Mouse (Mus musculus) MEL (cell line): ENCODE measurements at regions not wholly inside any gene's neighbourhood (a gene's known extent, or its start where the extent isn't known, plus 50 kb on each side); places are given as distances from the start of the nearest gene placed in this dataset.

Source experiments
- DNase-seq: peaks from one replicate; pipeline ENCODE4 v3.0.0; 2011; ENCODE audit warnings: low read depth, low spot score
- H3K27ac ChIP-seq: 2 replicates; pipeline ENCODE4 v1.5.1; 2012; ENCODE audit warnings: low read depth, mild to moderate bottlenecking, control low read depth, low read length, moderate library complexity; ENCODE audit not compliant: control insufficient read depth
- H3K27me3 ChIP-seq, 2 experiments: fragments of 150-350 bp in 1 of 2; sonication (generic) in 1 of 2; 2 replicates each; pipeline ENCODE4 v1.6.1; 2012; ENCODE audit warnings: low read length in 2 of 2, mild to moderate bottlenecking in 2 of 2, improper control_type of control experiment in 1 of 2, moderate library complexity in 1 of 2; ENCODE audit not compliant: insufficient read depth in 2 of 2, control insufficient read depth in 1 of 2
- H3K36me3 ChIP-seq, 2 experiments: 2 replicates each; pipeline ENCODE4 v1.6.1; 2012 to 2014; ENCODE audit warnings: low read length in 2 of 2, improper control_type of control experiment in 1 of 2, inconsistent platforms in 1 of 2, mild to moderate bottlenecking in 1 of 2; ENCODE audit not compliant: insufficient read depth in 2 of 2, control insufficient read depth in 1 of 2
- H3K4me1 ChIP-seq, 2 experiments: fragments of 150-350 bp in 1 of 2; sonication (generic) in 1 of 2; 2 replicates each; pipeline ENCODE4 v1.6.1; 2012; ENCODE audit warnings: low read length in 2 of 2, improper control_type of control experiment in 1 of 2, mild to moderate bottlenecking in 1 of 2; ENCODE audit not compliant: insufficient read depth in 2 of 2, control insufficient read depth in 1 of 2
- H3K4me3 ChIP-seq, 2 experiments: fragments of 150-350 bp in 1 of 2; sonication (generic) in 1 of 2; 2 replicates each; pipeline ENCODE4 v1.5.1; 2012; ENCODE audit warnings: low read depth in 2 of 2, low read length in 2 of 2, mild to moderate bottlenecking in 2 of 2, moderate library complexity in 2 of 2, control low read depth in 1 of 2, improper control_type of control experiment in 1 of 2; ENCODE audit not compliant: control insufficient read depth in 1 of 2, insufficient read depth in 1 of 2
- H3K79me2 ChIP-seq: 2 replicates; pipeline ENCODE4 v1.6.1; 2012; ENCODE audit warnings: mild to moderate bottlenecking, low read length, moderate library complexity; ENCODE audit not compliant: control insufficient read depth, poor library complexity, insufficient read depth
- H3K9ac ChIP-seq: 2 replicates; pipeline ENCODE4 v1.6.1; 2012; ENCODE audit warnings: low read depth, mild to moderate bottlenecking, control low read depth, low read length, moderate library complexity; ENCODE audit not compliant: control insufficient read depth, poor library complexity, severe bottlenecking
- H3K9me3 ChIP-seq: fragments of 150-350 bp; sonication (generic); replicated peaks from 2 replicates; pipeline ENCODE4 v1.6.1; 2012; ENCODE audit warnings: mild to moderate bottlenecking, low read length, improper control_type of control experiment, moderate library complexity; ENCODE audit not compliant: insufficient read depth
- E2F4 ChIP-seq: IDR thresholded peaks from 2 replicates; pipeline ENCODE4 v1.6.1; 2011; ENCODE audit warnings: low read depth, low read length, improper control_type of control experiment, borderline replicate concordance
- ELF1 ChIP-seq: IDR thresholded peaks from 2 replicates; pipeline ENCODE4 v1.6.1; 2014; ENCODE audit warnings: low read depth, mild to moderate bottlenecking, inconsistent platforms, low read length, improper control_type of control experiment, moderate library complexity
- EP300 ChIP-seq, 2 experiments: IDR thresholded peaks; 2 replicates each; pipeline ENCODE4 v1.6.1; 2011; ENCODE audit warnings: improper control_type of control experiment in 2 of 2, low read length in 2 of 2, low read depth in 1 of 2, mild to moderate bottlenecking in 1 of 2
- GATA1 ChIP-seq: IDR thresholded peaks from 2 replicates; pipeline ENCODE4 v1.6.1; 2011; ENCODE audit warnings: low read depth, low read length, improper control_type of control experiment
- HCFC1 ChIP-seq: IDR thresholded peaks from 2 replicates; pipeline ENCODE4 v1.6.1; 2012; ENCODE audit warnings: low read depth, mild to moderate bottlenecking, inconsistent platforms, low read length, improper control_type of control experiment, moderate library complexity
- MAX ChIP-seq: IDR thresholded peaks from 2 replicates; pipeline ENCODE4 v1.6.1; 2011; ENCODE audit warnings: low read length, improper control_type of control experiment
- MAZ ChIP-seq: IDR thresholded peaks from 2 replicates; pipeline ENCODE4 v1.6.1; 2012; ENCODE audit warnings: low read depth, mild to moderate bottlenecking, inconsistent platforms, low read length, improper control_type of control experiment
- MEF2A ChIP-seq: IDR thresholded peaks from 2 replicates; pipeline ENCODE4 v1.6.1; 2014; ENCODE audit warnings: low read depth, mild to moderate bottlenecking, inconsistent platforms, low read length, improper control_type of control experiment; ENCODE audit not compliant: poor library complexity, insufficient replicate concordance, severe bottlenecking; ENCODE audit errors: extremely low read depth
- MYC ChIP-seq: IDR thresholded peaks from 2 replicates; pipeline ENCODE4 v1.6.1; 2011; ENCODE audit warnings: low read depth, mild to moderate bottlenecking, low read length, improper control_type of control experiment, moderate library complexity
- NRF1 ChIP-seq: IDR thresholded peaks from 2 replicates; pipeline ENCODE4 v1.6.1; 2014; ENCODE audit warnings: low read depth, mild to moderate bottlenecking, inconsistent platforms, low read length, improper control_type of control experiment, moderate library complexity; ENCODE audit not compliant: poor library complexity, insufficient read depth, severe bottlenecking
- RCOR1 ChIP-seq: IDR thresholded peaks from 2 replicates; pipeline ENCODE4 v1.6.1; 2012; ENCODE audit warnings: low read depth, mild to moderate bottlenecking, inconsistent platforms, low read length, improper control_type of control experiment
- SMC3 ChIP-seq: IDR thresholded peaks from 2 replicates; pipeline ENCODE4 v1.6.1; 2011; ENCODE audit warnings: low read depth, low read length, improper control_type of control experiment
- TAL1 ChIP-seq: IDR thresholded peaks from 2 replicates; pipeline ENCODE4 v1.6.1; 2012; ENCODE audit warnings: mild to moderate bottlenecking, inconsistent platforms, low read length, moderate library complexity, mixed read lengths
- TBP ChIP-seq: IDR thresholded peaks from 2 replicates; pipeline ENCODE4 v1.8.0; 2011; ENCODE audit warnings: low read depth, low read length, improper control_type of control experiment
- UBTF ChIP-seq: IDR thresholded peaks from 2 replicates; pipeline ENCODE4 v1.6.1; 2012; ENCODE audit warnings: low read depth, mild to moderate bottlenecking, inconsistent platforms, low read length, improper control_type of control experiment, moderate library complexity, borderline replicate concordance; ENCODE audit not compliant: insufficient read depth
- USF2 ChIP-seq, 2 experiments: IDR thresholded peaks; 2 replicates each; pipeline ENCODE4 v1.6.1; 2011 to 2012; ENCODE audit warnings: improper control_type of control experiment in 2 of 2, low read length in 2 of 2, borderline replicate concordance in 1 of 2, inconsistent platforms in 1 of 2, low read depth in 1 of 2, mild to moderate bottlenecking in 1 of 2; ENCODE audit not compliant: insufficient read depth in 1 of 2
- ZC3H11A ChIP-seq: IDR thresholded peaks from 2 replicates; pipeline ENCODE4 v1.6.1; 2012; ENCODE audit warnings: low read depth, mild to moderate bottlenecking, inconsistent platforms, low read length, improper control_type of control experiment

DNA sequence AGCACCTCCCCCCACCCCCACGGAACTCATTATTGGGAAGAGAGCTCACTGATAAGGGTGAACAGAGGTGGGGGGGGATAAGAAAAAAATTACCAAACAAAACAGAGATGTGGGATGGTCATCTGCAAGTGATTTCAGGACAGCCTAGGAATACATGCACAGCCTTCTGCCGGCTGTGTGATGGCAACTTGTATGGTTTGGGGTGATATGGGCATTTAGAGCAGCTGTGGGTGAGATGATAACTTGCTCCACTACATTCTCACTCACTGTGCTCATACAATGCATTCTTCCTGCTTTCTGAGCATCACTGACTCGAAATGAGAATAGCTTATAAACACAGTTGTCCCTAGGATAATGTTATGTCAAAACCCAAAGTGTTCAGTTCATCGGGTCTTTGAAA is 443.8 kb downstream of the Tmem135 start:
- Histone ChIP-seq H3K36me3 (no peaks in the 10 kb centered on the region), H3K9ac (no peak overlapping the region), H3K27ac (no peak overlapping the region), H3K4me1 (no peaks in the 10 kb centered on the region), H3K79me2 (no peaks in the 10 kb centered on the region), H3K27me3 (no peaks in the 10 kb centered on the region), H3K9me3 (no peaks in the 10 kb centered on the region), H3K4me3 (no peak overlapping the region)
- TF ChIP-seq MYC (no peak), UBTF (no peak), USF2 (IDR thresholded peaks at IDR 0.05; ENCODE audit: borderline replicate concordance in 1 of 2, insufficient read depth in 1 of 2, low read depth in 1 of 2, low read length in 2 of 2) (no peak), TBP (no peak), MAX (no peak), NRF1 (no peak), SMC3 (no peak), ELF1 (no peak), E2F4 (no peak), HCFC1 (no peak), ZC3H11A (no peak)
- DNase-seq: no peak

- Histone ChIP-seq H3K4me3 (no peak overlapping the region), H3K9ac (no peak overlapping the region), H3K27me3 (no peaks in the 10 kb centered on the region), H3K9me3 (no peaks in the 10 kb centered on the region), H3K27ac (no peak overlapping the region), H3K4me1 (no peaks in the 10 kb centered on the region), H3K36me3 (no peaks in the 10 kb centered on the region), H3K79me2 (no peaks in the 10 kb centered on the region)
- TF ChIP-seq EP300 (IDR thresholded peaks at IDR 0.05; ENCODE audit: low read depth in 1 of 2, low read length in 2 of 2) (no peak), MYC (no peak), MEF2A (no peak), ZC3H11A (no peak), RCOR1 (no peak), TAL1 (no peak), GATA1 (no peak), MAZ (no peak), HCFC1 (no peak)
- DNase-seq: no peak
These were observed 444.5 kb downstream of the Tmem135 start for GRCm38 (mm10) chr7:88959332-88960124.
